15 mouse cellular contexts compared by ENCODE assay signal in genomic region chr4:129577688-129578087, GRCm38 (mm10). TPM values are rescaled to one million over a fixed set of nuclear protein-coding genes. Genes with fewer than 3 reads are reported as not detected.
DNase-seq lines count a peak whose midpoint lies in the region; ATAC-seq and TF ChIP-seq lines count a peak whose summit lies in the region.
"Had no signal": no experiment of that assay in that cellular context is flagged by ENCODE, and none has a peak within 500 bp of the region (broad histone marks: within the 10 kb centered on the region; RNA-seq: fewer than 3 reads in every experiment).

No protein-coding gene starts in this region.

- H3K9ac ChIP-seq in embryonic facial prominence, embryonic 13.5 days, result no peak overlapping the region
- H3K9ac ChIP-seq in heart, embryonic 16.5 days (ENCODE audit: low read length), result no peak overlapping the region
- H3K9ac ChIP-seq in kidney, postnatal 0 days (ENCODE audit: low read depth, low read length), result 0 out of 2 replicates have a peak overlapping the region, but pooled peaks have one; percentile 35
- no peak overlapping the region for H3K9ac ChIP-seq in liver, embryonic 13.5 days
- H3K9ac ChIP-seq: limb, embryonic 12.5 days; lung, embryonic 14.5 days had no signal

- no peaks in the 10 kb centered on the region; the same call in 1 of the 2 replicates for H3K27me3 ChIP-seq in embryonic facial prominence, embryonic 13.5 days
- peaks cover 10% of the 10 kb centered on the region; the same call in 1 of the 2 replicates for H3K27me3 ChIP-seq in embryonic facial prominence, embryonic 10.5 days (replicated peaks; ENCODE audit: low read depth, poor library complexity, severe bottlenecking)
- no peaks in the 10 kb centered on the region for H3K27me3 ChIP-seq in heart, embryonic 16.5 days (ENCODE audit: control insufficient read depth, insufficient read depth, low read length)
- H3K27me3 ChIP-seq in kidney, postnatal 0 days (ENCODE audit: insufficient read depth, low read length), result no peaks in the 10 kb centered on the region
- peaks cover 30% of the 10 kb centered on the region; the same call in 1 of the 2 replicates for H3K27me3 ChIP-seq in liver, embryonic 13.5 days
- H3K27me3 ChIP-seq: forebrain, embryonic 12.5 days; limb, embryonic 12.5 days had no signal

- H3K4me3 ChIP-seq in embryonic facial prominence, embryonic 13.5 days, result no peak overlapping the region
- H3K4me3 ChIP-seq in embryonic facial prominence, embryonic 10.5 days, result no peak overlapping the region
- H3K4me3 ChIP-seq in heart, embryonic 16.5 days (ENCODE audit: low read length), result no peak overlapping the region
- peak overlapping the region; percentile 21 for H3K4me3 ChIP-seq in kidney, postnatal 0 days (replicated peaks; ENCODE audit: low read depth, low read length)
- H3K4me3 ChIP-seq in liver, embryonic 13.5 days (replicated peaks), result peak overlapping the region; percentile 16
- H3K4me3 ChIP-seq: forebrain, embryonic 12.5 days; limb, embryonic 12.5 days had no signal

- no peak overlapping the region for H3K27ac ChIP-seq in embryonic facial prominence, embryonic 13.5 days
- no peak overlapping the region for H3K27ac ChIP-seq in embryonic facial prominence, embryonic 10.5 days (replicated peaks)
- H3K27ac ChIP-seq in heart, embryonic 16.5 days (ENCODE audit: low read length), result peak overlapping the region; percentile 70
- H3K27ac ChIP-seq in kidney, postnatal 0 days, result peak overlapping the region; percentile 64
- no peak overlapping the region for H3K27ac ChIP-seq in liver, embryonic 13.5 days
- H3K27ac ChIP-seq: forebrain, embryonic 12.5 days; limb, embryonic 12.5 days had no signal

- DNase-seq in embryonic facial prominence, embryonic 10.5 days (ENCODE audit: low spot score), result no peak
- no peak for DNase-seq in heart, adult 9 months (ENCODE audit: low spot score in 2 of 2)
- DNase-seq in kidney, postnatal 0 days (ENCODE audit: low spot score), result no peak
- DNase-seq in kidney, postnatal 25 days, result no peak
- no peak for DNase-seq in liver, embryonic 13.5 days
- no peak for DNase-seq in urinary bladder, postnatal 36 days (ENCODE audit: low spot score in 2 of 2)

- WGBS in embryonic facial prominence, embryonic 13.5 days, result 84% methylated on average over 7 of the region's 7 CpGs
- WGBS in embryonic facial prominence, embryonic 10.5 days, result 84% methylated on average over 7 of the region's 7 CpGs
- 81% methylated on average over 7 of the region's 7 CpGs for WGBS in heart, embryonic 16.5 days
- WGBS in kidney, postnatal 0 days, result 68% methylated on average over 7 of the region's 7 CpGs
- 67% methylated on average over 7 of the region's 7 CpGs for WGBS in liver, embryonic 13.5 days (ENCODE audit: insufficient replicate concordance)

- no peaks in the 10 kb centered on the region for H3K9me3 ChIP-seq in embryonic facial prominence, embryonic 13.5 days
- H3K9me3 ChIP-seq in embryonic facial prominence, embryonic 10.5 days, result no peaks in the 10 kb centered on the region
- no peaks in the 10 kb centered on the region for H3K9me3 ChIP-seq in heart, embryonic 16.5 days (replicated peaks; ENCODE audit: control insufficient read depth, low read length)
- no peaks in the 10 kb centered on the region for H3K9me3 ChIP-seq in kidney, postnatal 0 days (replicated peaks; ENCODE audit: low read length)
- no peaks in the 10 kb centered on the region for H3K9me3 ChIP-seq in liver, embryonic 13.5 days (replicated peaks)
- H3K9me3 ChIP-seq: forebrain, embryonic 12.5 days; G1E; limb, embryonic 12.5 days had no signal

- TF ChIP-seq CTCF in kidney, postnatal 0 days (IDR thresholded peaks at IDR 0.05; ENCODE audit: low read depth), result no peak

- peak overlapping the region; percentile 22; the same call in 1 of the 2 replicates for H3K4me2 ChIP-seq in embryonic facial prominence, embryonic 13.5 days
- peak overlapping the region; percentile 35 for H3K4me2 ChIP-seq in heart, embryonic 16.5 days (ENCODE audit: low read depth, low read length)
- H3K4me2 ChIP-seq in kidney, postnatal 0 days (ENCODE audit: low read length), result peak overlapping the region; percentile 45
- no peak overlapping the region for H3K4me2 ChIP-seq in liver, embryonic 13.5 days

- H3K4me1 ChIP-seq in embryonic facial prominence, embryonic 13.5 days, result peaks cover 10% of the 10 kb centered on the region; the same call in 1 of the 2 replicates
- peaks cover 13% of the 10 kb centered on the region for H3K4me1 ChIP-seq in embryonic facial prominence, embryonic 10.5 days
- peaks cover 8% of the 10 kb centered on the region for H3K4me1 ChIP-seq in heart, embryonic 16.5 days (ENCODE audit: control insufficient read depth, insufficient read depth, low read length)
- 0 out of 2 replicates have a peak, but pooled peaks cover 4% of the 10 kb centered on the region for H3K4me1 ChIP-seq in kidney, postnatal 0 days (replicated peaks; ENCODE audit: insufficient read depth, low read length)
- H3K4me1 ChIP-seq in liver, embryonic 13.5 days (replicated peaks), result peaks cover 9% of the 10 kb centered on the region

- no peaks in the 10 kb centered on the region for H3K36me3 ChIP-seq in embryonic facial prominence, embryonic 13.5 days
- no peaks in the 10 kb centered on the region for H3K36me3 ChIP-seq in embryonic facial prominence, embryonic 10.5 days (replicated peaks)
- no peaks in the 10 kb centered on the region for H3K36me3 ChIP-seq in heart, embryonic 16.5 days (ENCODE audit: control insufficient read depth, insufficient read depth)
- H3K36me3 ChIP-seq in kidney, postnatal 0 days (ENCODE audit: insufficient read depth, low read length), result no peaks in the 10 kb centered on the region
- H3K36me3 ChIP-seq in liver, embryonic 13.5 days, result no peaks in the 10 kb centered on the region
- H3K36me3 ChIP-seq: forebrain, embryonic 12.5 days; G1E; limb, embryonic 12.5 days had no signal

- no peak for ATAC-seq in embryonic facial prominence, embryonic 13.5 days (ENCODE audit: insufficient number of reproducible peaks, insufficient read depth, low FRiP score, low TSS enrichment, low read depth)
- ATAC-seq in heart, embryonic 16.5 days (replicated peaks; ENCODE audit: extremely low read depth, insufficient read depth, low FRiP score), result no peak
- no peak for ATAC-seq in kidney, postnatal 0 days (replicated peaks; ENCODE audit: low FRiP score, low read depth)
- ATAC-seq in liver, embryonic 13.5 days (ENCODE audit: low read depth), result no peak
- ATAC-seq: activated CD4-positive, CD25-positive, alpha-beta regulatory T cell, adult 4 months; hindbrain, embryonic 16.5 days; midbrain, embryonic 16.5 days had no signal

RNA-seq across cellular contexts. Expression of gene Fam167b, which starts 0.7 kb away (rescaled TPM):
- 3.4 and 5.8 TPM in 2 replicates for polyA plus RNA-seq in embryonic facial prominence, embryonic 13.5 days (2015; fragmentation: Nextera tagmentation; extraction: Ambion mirVana)
- 1.9 and 2.0 TPM in 2 replicates for polyA plus RNA-seq in embryonic facial prominence, embryonic 10.5 days (2016; fragmentation: Nextera tagmentation; extraction: Ambion mirVana)
- polyA plus RNA-seq in heart, embryonic 16.5 days (2015; fragmentation: Nextera tagmentation; extraction: Ambion mirVana), result 5.1 and 5.7 TPM in 2 replicates
- 39.9 and 40.3 TPM in 2 replicates for polyA plus RNA-seq in kidney, postnatal 0 days (2015; fragmentation: Nextera tagmentation; extraction: Ambion mirVana)
- 6.6 and 6.9 TPM in 2 replicates for polyA plus RNA-seq in liver, embryonic 13.5 days (2015; fragmentation: Nextera tagmentation; extraction: Ambion mirVana)
- polyA plus RNA-seq: G1E had no signal

RNA-seq across cellular contexts. Expression of gene Lck, which starts 4.2 kb away (rescaled TPM):
- 7.4 and 9.5 TPM in 2 replicates for polyA plus RNA-seq in embryonic facial prominence, embryonic 13.5 days (2015; fragmentation: Nextera tagmentation; extraction: Ambion mirVana)
- polyA plus RNA-seq in embryonic facial prominence, embryonic 10.5 days (2016; fragmentation: Nextera tagmentation; extraction: Ambion mirVana), result 9.3 and 12.6 TPM in 2 replicates
- 45.9 and 121 TPM in 2 replicates for polyA plus RNA-seq in heart, embryonic 16.5 days (2015; fragmentation: Nextera tagmentation; extraction: Ambion mirVana)
- polyA plus RNA-seq in kidney, postnatal 0 days (2015; fragmentation: Nextera tagmentation; extraction: Ambion mirVana), result 8.8 and 9.1 TPM in 2 replicates
- 3.5 and 3.8 TPM in 2 replicates for polyA plus RNA-seq in liver, embryonic 13.5 days (2015; fragmentation: Nextera tagmentation; extraction: Ambion mirVana)

RNA-seq across cellular contexts. Expression of gene Eif3i, which starts 22.8 kb away (rescaled TPM):
- 274 and 289 TPM in 2 replicates for polyA plus RNA-seq in embryonic facial prominence, embryonic 13.5 days (2015; fragmentation: Nextera tagmentation; extraction: Ambion mirVana)
- polyA plus RNA-seq in embryonic facial prominence, embryonic 10.5 days (2016; fragmentation: Nextera tagmentation; extraction: Ambion mirVana), result 290 and 302 TPM in 2 replicates
- polyA plus RNA-seq in heart, embryonic 16.5 days (2015; fragmentation: Nextera tagmentation; extraction: Ambion mirVana), result 178 and 180 TPM in 2 replicates
- polyA plus RNA-seq in kidney, postnatal 0 days (2015; fragmentation: Nextera tagmentation; extraction: Ambion mirVana), result 284 and 298 TPM in 2 replicates
- 211 and 222 TPM in 2 replicates for polyA plus RNA-seq in liver, embryonic 13.5 days (2015; fragmentation: Nextera tagmentation; extraction: Ambion mirVana)

RNA-seq across cellular contexts. Expression of gene Tmem234, which starts 22.8 kb away (rescaled TPM):
- 195 and 215 TPM in 2 replicates for polyA plus RNA-seq in embryonic facial prominence, embryonic 13.5 days (2015; fragmentation: Nextera tagmentation; extraction: Ambion mirVana)
- 222 and 226 TPM in 2 replicates for polyA plus RNA-seq in embryonic facial prominence, embryonic 10.5 days (2016; fragmentation: Nextera tagmentation; extraction: Ambion mirVana)
- 148 and 152 TPM in 2 replicates for polyA plus RNA-seq in heart, embryonic 16.5 days (2015; fragmentation: Nextera tagmentation; extraction: Ambion mirVana)
- 188 and 197 TPM in 2 replicates for polyA plus RNA-seq in kidney, postnatal 0 days (2015; fragmentation: Nextera tagmentation; extraction: Ambion mirVana)
- 142 and 153 TPM in 2 replicates for polyA plus RNA-seq in liver, embryonic 13.5 days (2015; fragmentation: Nextera tagmentation; extraction: Ambion mirVana)

RNA-seq across cellular contexts. Expression of gene Hdac1, which starts 35.2 kb away (rescaled TPM):
- 237 and 240 TPM in 2 replicates for polyA plus RNA-seq in embryonic facial prominence, embryonic 13.5 days (2015; fragmentation: Nextera tagmentation; extraction: Ambion mirVana)
- polyA plus RNA-seq in embryonic facial prominence, embryonic 10.5 days (2016; fragmentation: Nextera tagmentation; extraction: Ambion mirVana), result 302 and 304 TPM in 2 replicates
- 123 and 139 TPM in 2 replicates for polyA plus RNA-seq in heart, embryonic 16.5 days (2015; fragmentation: Nextera tagmentation; extraction: Ambion mirVana)
- polyA plus RNA-seq in kidney, postnatal 0 days (2015; fragmentation: Nextera tagmentation; extraction: Ambion mirVana), result 170 and 196 TPM in 2 replicates
- polyA plus RNA-seq in liver, embryonic 13.5 days (2015; fragmentation: Nextera tagmentation; extraction: Ambion mirVana), result 121 and 128 TPM in 2 replicates

Comparison
In these comparisons a context has a peak if more than half of its experiments do, and no peak if none do; other contexts are left out.
1. H3K27ac ChIP-seq: peak in heart, embryonic 16.5 days (single experiment) and kidney, postnatal 0 days (single experiment); none in embryonic facial prominence, embryonic 13.5 days (single experiment), embryonic facial prominence, embryonic 10.5 days (single experiment) and liver, embryonic 13.5 days (single experiment).
2. H3K4me3 ChIP-seq: peak in kidney, postnatal 0 days (single experiment) and liver, embryonic 13.5 days (single experiment); none in embryonic facial prominence, embryonic 13.5 days (single experiment), embryonic facial prominence, embryonic 10.5 days (single experiment) and heart, embryonic 16.5 days (single experiment).